Mouse (Mus musculus) lung, embryonic 16.5 days (tissue): ENCODE data around the gene Rbms1. TPM values are rescaled to one million over a fixed set of nuclear protein-coding genes. Genes with fewer than 3 reads are reported as not detected.
A peak's percentile ranks its signal among the peaks of the same experiment; 100 is the strongest.
"Not testable (repeated sequence)": the region's sequence is repeated elsewhere in the genome, so short reads cannot be mapped to it uniquely, and the experiment has no call there.

ENCODE experiments used
- ATAC-seq: fragments of 200-750 bp; cut with Nextera tagmentation; 2 replicates; pipeline ENCODE4 v1.8.0; 2017; ENCODE audit warnings: low read depth, mild to moderate bottlenecking, moderate library complexity
- H3K27ac ChIP-seq: fragments of 300-500 bp; sonication (generic); 2 replicates; pipeline ENCODE4 v1.5.1; 2014; ENCODE audit warnings: mild to moderate bottlenecking, control low read depth, low read length
- H3K27me3 ChIP-seq: fragments of 300-500 bp; sonication (generic); 2 replicates; pipeline ENCODE4 v1.6.1; 2014; ENCODE audit warnings: low read depth, low read length, mixed read lengths; ENCODE audit not compliant: control insufficient read depth, insufficient read depth
- H3K36me3 ChIP-seq: fragments of 300-500 bp; sonication (generic); 2 replicates; pipeline ENCODE4 v1.6.1; 2014; ENCODE audit warnings: low read length; ENCODE audit not compliant: control insufficient read depth, insufficient read depth
- H3K4me1 ChIP-seq: fragments of 300-500 bp; sonication (generic); replicated peaks from 2 replicates; pipeline ENCODE4 v1.6.1; 2014; ENCODE audit warnings: low read length, mixed read lengths; ENCODE audit not compliant: control insufficient read depth, insufficient read depth
- H3K4me2 ChIP-seq: fragments of 300-500 bp; sonication (generic); 2 replicates; pipeline ENCODE4 v1.6.1; 2014; ENCODE audit warnings: low read depth, low read length, control low read depth
- H3K4me3 ChIP-seq: fragments of 300-500 bp; sonication (generic); 2 replicates; pipeline ENCODE4 v1.5.1; 2014; ENCODE audit warnings: mild to moderate bottlenecking, low read length, control low read depth
- H3K9ac ChIP-seq: fragments of 300-500 bp; sonication (generic); 2 replicates; pipeline ENCODE4 v1.6.1; 2014; ENCODE audit warnings: low read length, control low read depth
- H3K9me3 ChIP-seq: fragments of 300-500 bp; sonication (generic); 2 replicates; pipeline ENCODE4 v1.6.1; 2016; ENCODE audit warnings: low read length; ENCODE audit not compliant: control insufficient read depth
- WGBS: fragments of 180-500 bp; shearing (Covaris S2); extraction: QIAGEN DNeasy Blood & Tissue Kit; methylation state at CpG from one replicate; pipeline ENCODE4 v1.1.7; 2014; 5-methylcytosine and 5-hydroxymethylcytosine counted together
- polyA plus RNA-seq: library from polyadenylated mRNA; unstranded; fragments of >200 nt; fragmentation: Nextera tagmentation; extraction: Ambion mirVana; gene quantifications from 2 replicates; pipeline ENCODE4 v1.2.1, GENCODE M21; 2015

The Rbms1 gene
- polyA plus RNA-seq, 1 experiment from 2014 or later: 129 TPM

- ATAC-seq: no peak
- no peak overlapping the region for H3K4me2 ChIP-seq
- no peak overlapping the region for H3K9ac ChIP-seq
- H3K27me3 ChIP-seq: no peaks in the 10 kb centered on the region
- WGBS: 82% methylated on average over 8 of the region's 8 CpGs
- H3K36me3 ChIP-seq: no peaks in the 10 kb centered on the region
- H3K4me1 ChIP-seq: peaks cover 16% of the 10 kb centered on the region
- H3K4me3 ChIP-seq: no peak overlapping the region
- no peak overlapping the region for H3K27ac ChIP-seq
- H3K9me3 ChIP-seq: no peaks in the 10 kb centered on the region
These were observed 130.7 kb downstream of the Rbms1 start for GRCm38 (mm10) chr2:60832254-60832653.

GRCm38 (mm10) chr2:60830464-60830863 lies 132.5 kb downstream of the Rbms1 start:
- not testable (repeated sequence) for H3K27me3 ChIP-seq, H3K4me3 ChIP-seq, H3K27ac ChIP-seq, H3K9me3 ChIP-seq, H3K36me3 ChIP-seq, ATAC-seq, H3K4me2 ChIP-seq, H3K9ac ChIP-seq
- peaks cover 17% of the 10 kb centered on the region for H3K4me1 ChIP-seq
- 56% methylated on average over 1 of the region's 1 CpGs for WGBS

- H3K27me3 ChIP-seq: no peaks in the 10 kb centered on the region
- H3K36me3 ChIP-seq: no peaks in the 10 kb centered on the region
- 86% methylated on average over 10 of the region's 10 CpGs for WGBS
- H3K4me2 ChIP-seq: no peak overlapping the region
- no peak for ATAC-seq
- no peaks in the 10 kb centered on the region for H3K9me3 ChIP-seq
- no peak overlapping the region for H3K9ac ChIP-seq
- H3K27ac ChIP-seq: no peak overlapping the region
- H3K4me3 ChIP-seq: no peak overlapping the region
- H3K4me1 ChIP-seq: peaks cover 18% of the 10 kb centered on the region
These were observed 134.0 kb downstream of the Rbms1 start for GRCm38 (mm10) chr2:60828908-60829462.

- H3K27ac ChIP-seq: no peak overlapping the region
- H3K4me2 ChIP-seq: no peak overlapping the region
- peaks cover 18% of the 10 kb centered on the region for H3K4me1 ChIP-seq
- H3K9ac ChIP-seq: no peak overlapping the region
- 51% methylated on average over 5 of the region's 5 CpGs for WGBS
- H3K27me3 ChIP-seq: no peaks in the 10 kb centered on the region
- no peaks in the 10 kb centered on the region for H3K36me3 ChIP-seq
- H3K9me3 ChIP-seq: no peaks in the 10 kb centered on the region
- no peak for ATAC-seq
- no peak overlapping the region for H3K4me3 ChIP-seq
These were observed 135.9 kb downstream of the Rbms1 start for GRCm38 (mm10) chr2:60827152-60827428.

GRCm38 (mm10) chr2:60826406-60827151 lies 136.4 kb downstream of the Rbms1 start:
- Histone ChIP-seq H3K4me3 (no peak overlapping the region), H3K4me1 (peaks cover 18% of the 10 kb centered on the region), H3K36me3 (no peaks in the 10 kb centered on the region), H3K27me3 (no peaks in the 10 kb centered on the region), H3K27ac (no peak overlapping the region), H3K9ac (no peak overlapping the region), H3K4me2 (no peak overlapping the region), H3K9me3 (no peaks in the 10 kb centered on the region)
- ATAC-seq: no peak
- 85% methylated on average over 11 of the region's 11 CpGs for WGBS

GRCm38 (mm10) chr2:60825690-60826089 lies 137.3 kb downstream of the Rbms1 start:
- Histone ChIP-seq H3K4me3 (no peak overlapping the region), H3K27ac (no peak overlapping the region), H3K4me2 (no peak overlapping the region), H3K9me3 (no peaks in the 10 kb centered on the region), H3K27me3 (no peaks in the 10 kb centered on the region), H3K36me3 (no peaks in the 10 kb centered on the region), H3K9ac (no peak overlapping the region), H3K4me1 (peaks cover 18% of the 10 kb centered on the region)
- peak; percentile 56; the same call in 1 of the 2 replicates for ATAC-seq
- 46% methylated on average over 4 of the region's 4 CpGs for WGBS

GRCm38 (mm10) chr2:60821635-60822034 lies 141.4 kb downstream of the Rbms1 start:
- ATAC-seq: no peak
- Histone ChIP-seq H3K27ac (no peak overlapping the region), H3K4me1 (peaks cover 23% of the 10 kb centered on the region), H3K4me2 (no peak overlapping the region), H3K4me3 (no peak overlapping the region), H3K9ac (no peak overlapping the region), H3K36me3 (no peaks in the 10 kb centered on the region), H3K9me3 (no peaks in the 10 kb centered on the region), H3K27me3 (no peaks in the 10 kb centered on the region)
- 83% methylated on average over 3 of the region's 3 CpGs for WGBS

GRCm38 (mm10) chr2:60818632-60819031 lies 144.4 kb downstream of the Rbms1 start:
- Histone ChIP-seq H3K4me2 (no peak overlapping the region), H3K27ac (no peak overlapping the region), H3K9ac (no peak overlapping the region), H3K27me3 (no peaks in the 10 kb centered on the region), H3K4me1 (peaks cover 24% of the 10 kb centered on the region), H3K9me3 (no peaks in the 10 kb centered on the region), H3K4me3 (no peak overlapping the region), H3K36me3 (no peaks in the 10 kb centered on the region)
- peak; percentile 45; the same call in 1 of the 2 replicates for ATAC-seq
- WGBS: 24% methylated on average over 2 of the region's 2 CpGs

- H3K9ac ChIP-seq: no peak overlapping the region
- no peak overlapping the region for H3K27ac ChIP-seq
- no peak for ATAC-seq
- no peak overlapping the region for H3K4me3 ChIP-seq
- H3K4me2 ChIP-seq: no peak overlapping the region
- H3K9me3 ChIP-seq: no peaks in the 10 kb centered on the region
- H3K36me3 ChIP-seq: no peaks in the 10 kb centered on the region
- WGBS: 70% methylated on average over 2 of the region's 2 CpGs
- peaks cover 37% of the 10 kb centered on the region for H3K4me1 ChIP-seq
- H3K27me3 ChIP-seq: no peaks in the 10 kb centered on the region
These were observed 146.7 kb downstream of the Rbms1 start for GRCm38 (mm10) chr2:60816307-60816706.
